Mouse (Mus musculus) thymus, adult 2 months (tissue): ENCODE measurements around the gene Ntrk3.

Experiments used
- CTCF ChIP-seq: fragments of 200-500 bp; IDR thresholded peaks from 2 replicates; pipeline ENCODE4 v1.5.1; 2012; ENCODE audit warnings: mild to moderate bottlenecking, control low read depth, low read length, moderate library complexity, borderline replicate concordance; ENCODE audit not compliant: control insufficient read depth, poor library complexity, insufficient read depth; ENCODE audit errors: extremely low read depth
- POLR2A ChIP-seq: fragments of 200-500 bp; IDR thresholded peaks from 2 replicates; pipeline ENCODE4 v1.6.1; 2012; ENCODE audit warnings: mild to moderate bottlenecking, low read length, control low read depth, moderate library complexity; ENCODE audit not compliant: control insufficient read depth, poor library complexity, insufficient read depth; ENCODE audit errors: extremely low read depth

DNA sequence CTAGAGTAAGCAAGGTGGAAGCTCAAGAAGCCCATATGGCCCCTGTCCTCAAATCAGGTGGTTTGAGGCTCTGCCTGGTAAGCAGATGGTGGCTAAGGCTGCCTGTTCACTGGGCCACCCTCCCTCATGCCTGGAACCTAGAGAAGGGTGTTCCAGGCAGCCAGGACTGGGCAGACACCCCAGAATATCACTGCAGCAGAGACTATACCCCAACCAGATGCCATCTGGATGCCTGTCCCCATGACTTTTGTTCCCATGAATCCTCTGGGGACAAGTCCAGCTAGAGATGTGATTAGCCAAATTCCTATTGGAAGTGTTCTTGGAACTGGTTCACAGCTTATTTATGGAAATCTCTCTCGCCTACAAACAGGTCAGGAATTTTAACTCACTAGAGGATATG is 351.8 kb downstream of the Ntrk3 start:
- TF ChIP-seq CTCF (no peak), POLR2A (no peak)
